Mouse (Mus musculus) lung, postnatal 0 days (tissue): ENCODE measurements around the gene Med28. TPM values are rescaled to one million over a fixed set of nuclear protein-coding genes. Genes with fewer than 3 reads are reported as not detected.

Source experiments
- ATAC-seq: fragments of 200-750 bp; cut with Nextera tagmentation; 2 replicates; pipeline ENCODE4 v1.8.0; 2017; ENCODE audit warnings: moderate library complexity
- DNase-seq: peaks from one replicate; pipeline ENCODE4 v3.0.0-alpha.2; 2016; ENCODE audit warnings: low spot score
- H3K27ac ChIP-seq: fragments of 300-500 bp; sonication (generic); 2 replicates; pipeline ENCODE4 v1.5.1; 2014; ENCODE audit warnings: antibody characterized with exemption, mild to moderate bottlenecking, low read length, mixed read lengths
- H3K27me3 ChIP-seq: fragments of 300-500 bp; sonication (generic); replicated peaks from 2 replicates; pipeline ENCODE4 v1.6.1; 2014; ENCODE audit warnings: low read length, mixed read lengths; ENCODE audit not compliant: insufficient read depth
- H3K36me3 ChIP-seq: fragments of 300-500 bp; sonication (generic); 2 replicates; pipeline ENCODE4 v1.6.1; 2014; ENCODE audit warnings: low read length, mixed read lengths; ENCODE audit not compliant: insufficient read depth
- H3K4me1 ChIP-seq: fragments of 300-500 bp; sonication (generic); 2 replicates; pipeline ENCODE4 v1.6.1; 2014; ENCODE audit warnings: antibody characterized with exemption, low read depth, low read length, mixed read lengths; ENCODE audit not compliant: insufficient read depth
- H3K4me2 ChIP-seq: fragments of 300-500 bp; sonication (generic); replicated peaks from 2 replicates; pipeline ENCODE4 v1.6.1; 2014; ENCODE audit warnings: low read depth, mild to moderate bottlenecking, low read length, moderate library complexity, mixed read lengths
- H3K4me3 ChIP-seq: fragments of 300-500 bp; sonication (generic); 2 replicates; pipeline ENCODE4 v1.5.1; 2014; ENCODE audit warnings: low read depth, low read length
- H3K9ac ChIP-seq: fragments of 300-500 bp; sonication (generic); replicated peaks from 2 replicates; pipeline ENCODE4 v1.6.1; 2014; ENCODE audit warnings: low read depth, mild to moderate bottlenecking
- H3K9me3 ChIP-seq: fragments of 300-500 bp; sonication (generic); 2 replicates; pipeline ENCODE4 v1.6.1; 2016; ENCODE audit warnings: low read length, mixed read lengths
- CTCF ChIP-seq: IDR thresholded peaks from 2 replicates; pipeline ENCODE4 v1.5.1; 2016; ENCODE audit warnings: antibody characterized with exemption, mild to moderate bottlenecking
- EP300 ChIP-seq: IDR thresholded peaks from 2 replicates; pipeline ENCODE4 v1.6.1; 2016; ENCODE audit warnings: antibody characterized with exemption, mild to moderate bottlenecking, control low read depth
- WGBS: fragments of 180-500 bp; shearing (Covaris S2); extraction: QIAGEN DNeasy Blood & Tissue Kit; methylation state at CpG from one replicate; pipeline ENCODE4 v1.1.7; 2014; 5-methylcytosine and 5-hydroxymethylcytosine counted together
- polyA plus RNA-seq: library from polyadenylated mRNA; unstranded; fragments of >200 nt; fragmentation: Nextera tagmentation; extraction: Ambion mirVana; gene quantifications from 2 replicates; pipeline ENCODE4 v1.2.1, GENCODE M21; 2015

Med28 gene
- 182 and 185 TPM in 2 replicates for polyA plus RNA-seq

GRCm38 (mm10) chr5:45519960-45520808 lies at the start of gene Med28:
Gene Med28, plus strand, starts transcription at chr5:45520229.
- no peak for TF ChIP-seq EP300
- no peak for TF ChIP-seq CTCF
- peak; percentile 97 for ATAC-seq
- H3K4me3 ChIP-seq: peak within 1 kb of the TSS; percentile 98
- H3K9me3 ChIP-seq: no peaks in the 10 kb centered on the region
- 2% methylated on average over 49 of the region's 56 CpGs for WGBS
- peaks cover 5% of the 10 kb centered on the region; the same call in 1 of the 2 replicates for H3K36me3 ChIP-seq
- H3K27me3 ChIP-seq: no peaks in the 10 kb centered on the region
- H3K4me1 ChIP-seq: peaks cover 3% of the 10 kb centered on the region; the same call in 1 of the 2 replicates
- no peak within 1 kb of the TSS for H3K27ac ChIP-seq
- H3K4me2 ChIP-seq: peak within 1 kb of the TSS; percentile 78
- peak within 1 kb of the TSS; percentile 87 for H3K9ac ChIP-seq
- peak; percentile 95 for DNase-seq

- WGBS: 14% methylated on average over 7 of the region's 7 CpGs
- DNase-seq (peak; percentile 82), ATAC-seq (peak; percentile 88)
- Histone ChIP-seq H3K27me3 (no peaks in the 10 kb centered on the region), H3K4me2 (0 out of 2 replicates have a peak overlapping the region, but pooled peaks have one; percentile 27), H3K4me1 (no peaks in the 10 kb centered on the region), H3K4me3 (no peak overlapping the region), H3K9ac (no peak overlapping the region), H3K27ac (0 out of 2 replicates have a peak overlapping the region, but pooled peaks have one; percentile 26), H3K36me3 (no peaks in the 10 kb centered on the region), H3K9me3 (no peaks in the 10 kb centered on the region)
- peak; percentile 58 for TF ChIP-seq EP300
- no peak for TF ChIP-seq CTCF
Measured at GRCm38 (mm10) chr5:45472880-45473450, 47.1 kb upstream of the Med28 start.

- DNase-seq (no peak), ATAC-seq (no peak)
- 0 out of 2 replicates have a peak overlapping the region, but pooled peaks have one; percentile 26 for H3K27ac ChIP-seq
- no peak for TF ChIP-seq EP300
- no peak for TF ChIP-seq CTCF
- no peak overlapping the region for H3K4me2 ChIP-seq
- no peaks in the 10 kb centered on the region for H3K9me3 ChIP-seq
- no peaks in the 10 kb centered on the region for H3K4me1 ChIP-seq
- H3K4me3 ChIP-seq: no peak overlapping the region
- H3K36me3 ChIP-seq: no peaks in the 10 kb centered on the region
- no peak overlapping the region for H3K9ac ChIP-seq
- 74% methylated on average over 1 of the region's 1 CpGs for WGBS
- no peaks in the 10 kb centered on the region for H3K27me3 ChIP-seq
Measured at GRCm38 (mm10) chr5:45473521-45473920, 46.5 kb upstream of the Med28 start.

GRCm38 (mm10) chr5:45474215-45474614 lies 45.8 kb upstream of the Med28 start:
- Histone ChIP-seq H3K4me1 (no peaks in the 10 kb centered on the region), H3K4me2 (no peak overlapping the region), H3K4me3 (no peak overlapping the region), H3K9ac (no peak overlapping the region), H3K9me3 (no peaks in the 10 kb centered on the region), H3K27me3 (no peaks in the 10 kb centered on the region), H3K36me3 (no peaks in the 10 kb centered on the region), H3K27ac (no peak overlapping the region)
- peak; percentile 24; the same call in 1 of the 2 replicates for ATAC-seq
- WGBS: 29% methylated on average over 6 of the region's 6 CpGs
- TF ChIP-seq CTCF (peak; percentile 86), EP300 (no peak)
- DNase-seq: peak; percentile 87

- no peaks in the 10 kb centered on the region for H3K4me1 ChIP-seq
- no peak overlapping the region for H3K4me2 ChIP-seq
- no peak overlapping the region for H3K9ac ChIP-seq
- H3K9me3 ChIP-seq: no peaks in the 10 kb centered on the region
- no peak overlapping the region for H3K27ac ChIP-seq
- TF ChIP-seq EP300 (no peak), CTCF (no peak)
- ATAC-seq (no peak), DNase-seq (no peak)
- 63% methylated on average over 3 of the region's 4 CpGs for WGBS
- H3K36me3 ChIP-seq: no peaks in the 10 kb centered on the region
- no peaks in the 10 kb centered on the region for H3K27me3 ChIP-seq
- no peak overlapping the region for H3K4me3 ChIP-seq
Measured at GRCm38 (mm10) chr5:45474758-45475157, 45.3 kb upstream of the Med28 start.

- ATAC-seq: no peak
- Histone ChIP-seq H3K4me1 (no peaks in the 10 kb centered on the region), H3K27me3 (no peaks in the 10 kb centered on the region), H3K27ac (no peak overlapping the region), H3K9me3 (no peaks in the 10 kb centered on the region), H3K9ac (no peak overlapping the region), H3K36me3 (no peaks in the 10 kb centered on the region), H3K4me2 (no peak overlapping the region), H3K4me3 (no peak overlapping the region)
- TF ChIP-seq EP300 (no peak), CTCF (no peak)
- 54% methylated on average over 5 of the region's 5 CpGs for WGBS
- peak; percentile 7 for DNase-seq
Measured at GRCm38 (mm10) chr5:45475771-45476170, 44.3 kb upstream of the Med28 start.
